Mouse (Mus musculus): ENCODE measurements around the gene Pbx2. TPM values are rescaled to one million over a fixed set of nuclear protein-coding genes. Genes with fewer than 3 reads are reported as not detected.
A peak's percentile ranks its signal among the peaks of the same experiment; 100 is the strongest.

Pbx2 gene
- polyA plus RNA-seq, 1 experiment = 51.3 TPM

- no peak for DNase-seq (ENCODE audit: low read depth)
Observed at GRCm38 (mm10) chr17:34629796-34630603, 38.9 kb downstream of the Pbx2 start.

GRCm38 (mm10) chr17:34630761-34631301 lies 39.8 kb downstream of the Pbx2 start:
- no peak for DNase-seq (ENCODE audit: low read depth)

DNA sequence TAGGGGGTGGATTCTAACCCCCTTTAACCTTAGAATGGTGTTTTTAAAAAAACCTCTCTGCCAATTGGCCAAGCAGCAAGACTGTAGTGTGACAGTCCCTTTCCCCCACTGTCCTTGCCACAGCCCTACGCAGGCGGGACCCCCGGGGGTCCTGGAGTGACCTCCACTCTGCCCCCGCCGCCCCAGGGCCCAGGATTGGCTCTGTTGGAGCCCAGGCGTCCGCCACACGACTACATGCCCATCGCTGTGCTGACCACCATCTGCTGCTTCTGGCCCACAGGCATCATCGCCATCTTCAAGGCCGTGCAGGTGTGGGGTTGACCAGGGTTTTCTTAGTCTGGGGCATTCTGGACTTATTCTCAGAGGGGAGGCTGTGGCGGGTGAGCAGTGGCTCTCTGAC lies 40.6 kb downstream of the Pbx2 start:
- no peak for DNase-seq (ENCODE audit: low read depth)

GRCm38 (mm10) chr17:34632261-34632691 lies 41.2 kb downstream of the Pbx2 start:
- no peak for DNase-seq (ENCODE audit: low read depth)

GRCm38 (mm10) chr17:34635671-34636070 lies 44.6 kb downstream of the Pbx2 start:
- no peak for DNase-seq (ENCODE audit: low read depth)

DNA sequence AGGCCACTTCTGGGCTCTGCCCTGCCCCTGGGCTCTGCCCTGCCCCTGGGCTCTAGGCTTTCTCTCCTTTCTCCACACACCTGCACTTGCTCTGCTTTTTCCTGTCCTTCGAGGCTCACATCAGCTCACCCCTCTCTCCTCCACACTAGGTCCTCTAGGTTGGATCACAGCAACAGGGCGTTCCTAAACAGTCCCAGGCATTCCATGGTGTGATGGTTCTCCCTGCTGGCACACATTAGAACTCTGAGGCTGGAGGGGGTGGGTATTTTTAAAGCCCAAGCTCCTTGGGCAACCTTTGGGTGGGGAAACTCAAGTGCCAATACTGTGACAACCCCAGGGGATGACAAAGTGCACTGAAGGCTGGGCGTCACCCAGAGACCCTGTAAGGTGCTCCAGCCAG lies 46.4 kb downstream of the Pbx2 start:
- no peak for DNase-seq (ENCODE audit: low read depth)

- peak; percentile 83 for DNase-seq (ENCODE audit: low read depth)
Observed at GRCm38 (mm10) chr17:34639461-34640255, 48.6 kb downstream of the Pbx2 start.

- no peak for DNase-seq (ENCODE audit: low read depth)
Observed at GRCm38 (mm10) chr17:34640778-34641601, 49.9 kb downstream of the Pbx2 start.

DNA sequence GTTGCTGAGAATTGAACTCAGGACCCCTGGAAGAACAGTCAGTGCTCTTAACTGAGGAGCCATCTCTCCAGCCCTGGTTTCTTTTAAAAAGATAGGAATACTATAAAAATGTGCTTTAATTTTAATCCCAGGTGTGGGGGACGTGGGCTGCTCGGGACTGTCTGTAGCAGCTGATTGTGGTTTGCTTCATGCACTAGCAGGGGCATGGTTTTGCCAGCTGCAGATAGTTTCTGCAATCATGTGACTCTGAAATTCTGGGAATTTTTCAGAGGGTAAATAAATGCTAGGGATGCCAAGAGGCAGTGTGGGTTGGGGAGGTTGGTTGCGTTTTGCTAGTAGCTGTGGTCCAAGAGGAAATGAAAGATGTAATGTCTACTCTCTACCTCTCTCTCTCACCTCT lies 50.9 kb downstream of the Pbx2 start:
- DNase-seq (ENCODE audit: low read depth) = no peak

DNA sequence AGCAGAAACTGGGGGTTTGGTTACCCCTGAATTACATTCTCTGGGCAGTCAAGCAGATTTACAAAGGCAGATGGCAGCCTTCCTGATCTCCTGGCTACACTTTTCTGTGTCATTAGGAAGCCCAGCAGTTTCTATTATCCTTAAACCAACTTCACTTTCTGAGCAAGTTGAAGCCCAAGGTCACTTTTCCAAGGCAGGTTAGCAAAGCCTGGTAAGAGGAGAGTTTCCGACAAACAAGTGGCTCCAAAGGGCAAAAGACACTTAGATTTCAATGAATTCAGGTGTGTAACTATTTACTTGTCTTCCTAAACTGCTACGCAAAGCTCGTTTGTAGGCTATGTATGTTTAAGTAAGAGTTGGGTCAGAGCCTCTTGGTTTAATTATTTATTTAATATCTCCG lies 52.3 kb downstream of the Pbx2 start:
- no peak for DNase-seq (ENCODE audit: low read depth)

DNA sequence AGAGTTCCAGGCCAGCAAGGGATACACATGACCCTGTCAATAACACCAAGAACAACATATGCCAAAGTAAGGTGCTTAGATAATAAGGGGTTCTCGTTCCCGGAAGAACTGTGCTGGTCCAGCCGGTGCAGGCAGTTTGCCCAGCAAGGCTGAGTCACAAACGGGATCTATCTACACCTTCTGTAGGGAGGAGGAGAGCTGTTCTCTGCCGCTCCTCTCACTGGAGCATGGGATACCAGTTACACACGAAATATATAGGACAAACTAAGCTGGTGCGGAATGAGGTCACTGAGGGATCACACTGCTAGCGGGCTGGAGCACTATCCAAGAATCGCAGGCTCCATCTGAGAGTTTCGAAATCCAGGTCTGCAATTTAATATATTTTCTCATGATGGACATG lies 52.9 kb downstream of the Pbx2 start:
- DNase-seq (ENCODE audit: low read depth) = no peak

DNA sequence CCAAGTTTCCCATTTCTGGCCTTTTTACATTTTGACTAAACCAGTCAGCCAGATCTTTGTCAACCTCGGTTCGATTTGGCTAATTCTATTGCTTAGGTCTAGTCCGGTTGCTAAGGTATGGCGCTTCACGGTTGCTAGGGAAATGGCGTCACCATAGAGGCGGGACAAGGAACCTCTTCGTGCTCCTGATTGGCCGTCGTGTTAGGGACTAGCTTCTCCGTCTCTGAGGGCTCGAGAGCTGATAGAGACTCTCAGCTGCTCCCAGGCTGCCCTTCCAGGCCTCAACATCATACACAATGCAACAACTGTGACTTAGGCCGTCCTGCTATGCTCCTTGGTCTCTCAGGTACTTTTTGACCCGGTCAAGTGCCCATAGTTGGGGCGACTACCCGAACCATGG lies 53.5 kb downstream of the Pbx2 start, which contains the start of gene Fkbpl:
Gene Fkbpl, plus strand, starts transcription at position 157 of the 400 bp plus-strand sequence.
- peak; percentile 88 for DNase-seq (ENCODE audit: low read depth)

- no peak for DNase-seq (ENCODE audit: low read depth)
Observed at GRCm38 (mm10) chr17:34645256-34645829, 54.3 kb downstream of the Pbx2 start.

- DNase-seq (ENCODE audit: low read depth) = no peak
Observed at GRCm38 (mm10) chr17:34645831-34646511, 54.9 kb downstream of the Pbx2 start.

Other genes starting within 250 kb of the Pbx2 start
- 0.62 and 0.66 TPM in 2 replicates for gene Btnl2, start 236.4 kb upstream of the Pbx2 start, polyA plus RNA-seq (2012; rRNA removed)
- 0.06 and 0.07 TPM in 2 replicates for gene Btnl1, start 214.1 kb upstream of the Pbx2 start, polyA plus RNA-seq (2012; rRNA removed)
- gene BC051142, start 192.4 kb upstream of the Pbx2 start, polyA plus RNA-seq (2012; rRNA removed) = 3.0 and 3.2 TPM in 2 replicates
- 0.11 TPM in 1 of 2 replicates, not detected in the other for gene Btnl4, start 113.9 kb upstream of the Pbx2 start, polyA plus RNA-seq (2012; rRNA removed)
- not detected in 2 replicates for gene Btnl6, start 73.9 kb upstream of the Pbx2 start, polyA plus RNA-seq (2012; rRNA removed)
- gene Notch4, start 27.0 kb upstream of the Pbx2 start, polyA plus RNA-seq (2012; rRNA removed) = 18.2 and 28.9 TPM in 2 replicates
- gene Gpsm3, start 1.5 kb upstream of the Pbx2 start, polyA plus RNA-seq (2012; rRNA removed) = 10.0 and 10.1 TPM in 2 replicates
- gene Ager, start 6.6 kb downstream of the Pbx2 start, polyA plus RNA-seq (2012; rRNA removed) = 5.3 and 5.5 TPM in 2 replicates
- 99.2 and 108 TPM in 2 replicates for gene Rnf5, start 12.4 kb downstream of the Pbx2 start, polyA plus RNA-seq (2012; rRNA removed)
- gene Agpat1, start 13.0 kb downstream of the Pbx2 start, polyA plus RNA-seq (2012; rRNA removed) = 204 and 232 TPM in 2 replicates
- gene Egfl8, start 24.7 kb downstream of the Pbx2 start, polyA plus RNA-seq (2012; rRNA removed) = 3.6 and 5.3 TPM in 2 replicates
- 49.6 and 62.9 TPM in 2 replicates for gene Ppt2, start 37.2 kb downstream of the Pbx2 start, polyA plus RNA-seq (2012; rRNA removed)
- gene Prrt1, start 38.3 kb downstream of the Pbx2 start, polyA plus RNA-seq (2012; rRNA removed) = 15.8 and 28.1 TPM in 2 replicates
- gene Fkbpl, start 53.5 kb downstream of the Pbx2 start, polyA plus RNA-seq (2012; rRNA removed) = 2.9 and 9.3 TPM in 2 replicates
- 87.4 and 87.8 TPM in 2 replicates for gene Atf6b, start 55.9 kb downstream of the Pbx2 start, polyA plus RNA-seq (2012; rRNA removed)
- 34.9 and 42.7 TPM in 2 replicates for gene Tnxb, start 79.3 kb downstream of the Pbx2 start, polyA plus RNA-seq (2012; rRNA removed)
- 138 and 171 TPM in 2 replicates for gene C4b, start 152.6 kb downstream of the Pbx2 start, polyA plus RNA-seq (2012; rRNA removed)
- 0.28 and 0.29 TPM in 2 replicates for gene Cyp21a1, start 213.3 kb downstream of the Pbx2 start, polyA plus RNA-seq (2012; rRNA removed)
- 37.7 and 59.7 TPM in 2 replicates for gene Stk19, start 245.7 kb downstream of the Pbx2 start, polyA plus RNA-seq (2012; rRNA removed)
- gene Dxo, start 245.8 kb downstream of the Pbx2 start, polyA plus RNA-seq (2012; rRNA removed) = 62.6 and 64.9 TPM in 2 replicates

Data from gonadal fat pad, adult 2 months (tissue).